Mouse (Mus musculus): ENCODE measurements around the gene Rrp12. TPM values are rescaled to one million over a fixed set of nuclear protein-coding genes. Genes with fewer than 3 reads are reported as not detected.
"Not testable (repeated sequence)": the region's sequence is repeated elsewhere in the genome, so short reads cannot be mapped to it uniquely, and the experiment has no call there.

Rrp12 gene
- polyA plus RNA-seq, 1 experiment from 2014 or later: 8.4 TPM

DNA sequence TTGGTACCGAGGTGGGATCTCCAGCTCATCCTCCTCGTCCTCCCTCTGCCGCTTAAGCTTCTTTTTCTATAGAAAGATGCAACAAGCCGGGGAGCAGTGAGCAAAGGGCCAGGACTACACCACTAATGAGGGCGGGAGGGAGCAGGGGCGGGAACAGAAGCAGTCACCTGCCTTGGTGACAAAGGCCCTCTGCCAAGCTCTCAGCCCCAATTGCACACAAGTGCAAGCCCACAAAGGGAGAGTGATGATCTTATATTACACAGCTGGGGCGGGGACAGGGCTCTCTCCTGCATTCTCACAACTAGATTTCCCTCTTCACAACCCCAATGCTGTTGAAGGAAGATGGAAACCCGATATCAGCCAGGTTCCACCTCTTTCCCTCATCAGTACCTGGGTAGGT lies 29.3 kb downstream of the Rrp12 start:
- Histone ChIP-seq H3K27ac (ENCODE audit: low read depth, low read length) (no peak overlapping the region), H3K9me3 (replicated peaks; ENCODE audit: control insufficient read depth, low read length) (no peaks in the 10 kb centered on the region), H3K9ac (ENCODE audit: low read length) (no peak overlapping the region), H3K27me3 (replicated peaks; ENCODE audit: control insufficient read depth, insufficient read depth, low read length) (no peaks in the 10 kb centered on the region), H3K36me3 (ENCODE audit: control insufficient read depth, insufficient read depth, low read length) (peaks cover 70% of the 10 kb centered on the region), H3K4me3 (ENCODE audit: low read depth, low read length) (no peak overlapping the region), H3K4me2 (ENCODE audit: low read length) (no peak overlapping the region), H3K4me1 (ENCODE audit: control insufficient read depth, insufficient read depth, low read length) (no peaks in the 10 kb centered on the region)
- DNase-seq (ENCODE audit: low spot score): no peak
- ATAC-seq: no peak
- WGBS: 85% methylated on average over 8 of the region's 8 CpGs

DNA sequence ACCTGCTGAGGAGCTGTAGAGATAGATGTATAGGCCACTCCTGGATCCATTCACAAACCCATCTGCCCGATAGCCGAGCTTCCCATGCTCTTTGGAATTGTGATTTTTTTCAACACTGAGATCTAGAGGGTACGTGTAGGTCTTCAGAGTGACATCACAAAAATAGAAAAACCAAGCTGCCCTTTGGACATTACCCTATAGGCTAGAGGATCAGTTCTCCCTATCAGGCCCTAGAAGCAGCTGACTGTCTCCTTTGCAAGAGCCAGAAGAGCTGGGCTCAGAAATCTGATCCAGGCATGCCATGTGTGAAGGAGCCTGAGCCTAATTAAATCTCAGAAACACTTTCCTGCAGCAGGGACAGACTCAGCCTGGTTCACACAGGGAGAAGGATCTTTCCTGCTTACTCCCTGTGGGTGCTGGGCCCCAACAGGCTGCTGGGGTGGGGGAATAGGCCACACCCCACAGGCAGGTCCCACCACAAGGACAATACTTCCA lies 38.1 kb downstream of the Rrp12 start:
- no peaks in the 10 kb centered on the region for H3K9me3 ChIP-seq (replicated peaks; ENCODE audit: control insufficient read depth, low read length)
- H3K4me3 ChIP-seq (ENCODE audit: low read depth, low read length): no peak overlapping the region
- H3K27ac ChIP-seq (ENCODE audit: low read depth, low read length): no peak overlapping the region
- ATAC-seq (no peak), DNase-seq (ENCODE audit: low spot score) (no peak)
- no peaks in the 10 kb centered on the region for H3K4me1 ChIP-seq (ENCODE audit: control insufficient read depth, insufficient read depth, low read length)
- no peaks in the 10 kb centered on the region for H3K27me3 ChIP-seq (replicated peaks; ENCODE audit: control insufficient read depth, insufficient read depth, low read length)
- H3K4me2 ChIP-seq (ENCODE audit: low read length): no peak overlapping the region
- 0 out of 2 replicates have a peak, but pooled peaks cover 8% of the 10 kb centered on the region for H3K36me3 ChIP-seq (ENCODE audit: control insufficient read depth, insufficient read depth, low read length)
- 79% methylated on average over 3 of the region's 3 CpGs for WGBS
- H3K9ac ChIP-seq (ENCODE audit: low read length): no peak overlapping the region

DNA sequence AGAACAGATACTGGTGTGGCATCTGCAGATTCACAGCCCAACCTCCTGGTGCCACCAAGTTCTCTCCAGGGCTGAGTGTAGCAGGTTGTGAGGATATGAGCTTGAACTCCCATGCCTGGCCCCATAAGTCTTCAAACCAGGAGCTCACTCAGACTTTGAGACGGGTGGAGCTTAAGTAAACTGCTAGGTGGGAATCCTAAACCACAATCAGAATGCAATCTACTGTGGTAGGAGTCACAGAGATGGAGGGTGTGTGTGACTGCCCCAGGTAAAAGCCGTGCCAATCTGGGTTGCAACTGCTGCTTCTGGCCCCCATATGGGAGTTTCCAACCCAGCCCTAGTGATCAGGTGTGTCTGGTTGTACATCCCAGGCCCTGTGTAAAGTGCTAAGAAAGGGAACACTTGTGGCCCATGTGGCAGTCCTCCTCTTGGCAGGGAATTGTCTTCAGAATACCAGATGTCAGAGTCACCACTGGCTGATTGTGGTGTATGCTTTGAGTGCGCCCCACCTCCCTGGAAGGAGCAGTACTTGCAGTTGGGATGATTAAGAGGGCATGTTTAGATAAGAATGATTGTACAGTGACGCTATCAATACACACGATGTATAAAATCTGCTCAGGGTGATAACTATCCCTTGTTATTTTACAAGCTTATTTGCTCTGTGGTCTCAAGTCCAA lies 38.7 kb downstream of the Rrp12 start:
- ATAC-seq: no peak
- DNase-seq (ENCODE audit: low spot score): no peak
- Histone ChIP-seq H3K36me3 (ENCODE audit: control insufficient read depth, insufficient read depth, low read length) (0 out of 2 replicates have a peak, but pooled peaks cover 2% of the 10 kb centered on the region), H3K9ac (ENCODE audit: low read length) (no peak overlapping the region), H3K9me3 (replicated peaks; ENCODE audit: control insufficient read depth, low read length) (no peaks in the 10 kb centered on the region), H3K4me2 (ENCODE audit: low read length) (no peak overlapping the region), H3K4me1 (ENCODE audit: control insufficient read depth, insufficient read depth, low read length) (no peaks in the 10 kb centered on the region), H3K27ac (ENCODE audit: low read depth, low read length) (no peak overlapping the region), H3K27me3 (replicated peaks; ENCODE audit: control insufficient read depth, insufficient read depth, low read length) (no peaks in the 10 kb centered on the region), H3K4me3 (ENCODE audit: low read depth, low read length) (no peak overlapping the region)
- WGBS: 92% methylated on average over 5 of the region's 5 CpGs

DNA sequence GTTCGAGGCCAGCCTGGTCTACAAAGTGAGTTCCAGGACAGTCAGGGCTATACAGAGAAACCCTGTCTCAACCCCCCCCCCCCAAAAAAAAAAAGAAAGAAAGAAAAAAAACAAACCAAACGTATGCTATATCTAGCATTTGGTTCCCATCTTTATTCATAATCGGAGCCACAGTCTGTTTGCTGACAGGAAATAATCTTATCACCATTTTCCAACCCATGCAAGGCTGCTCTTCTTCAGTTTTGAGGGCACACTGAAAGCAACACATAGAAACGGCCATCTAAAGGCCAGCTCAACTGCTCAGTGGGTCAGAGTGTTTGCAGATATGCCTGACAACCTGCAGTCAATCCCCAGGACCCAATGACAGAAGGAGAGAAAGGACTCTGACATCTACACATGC lies 43.5 kb downstream of the Rrp12 start:
- no peak for ATAC-seq
- Histone ChIP-seq H3K27ac (ENCODE audit: low read depth, low read length) (no peak overlapping the region), H3K4me3 (ENCODE audit: low read depth, low read length) (no peak overlapping the region), H3K4me1 (ENCODE audit: control insufficient read depth, insufficient read depth, low read length) (peaks cover 23% of the 10 kb centered on the region), H3K9me3 (replicated peaks; ENCODE audit: control insufficient read depth, low read length) (no peaks in the 10 kb centered on the region), H3K4me2 (ENCODE audit: low read length) (no peak overlapping the region), H3K36me3 (ENCODE audit: control insufficient read depth, insufficient read depth, low read length) (no peaks in the 10 kb centered on the region), H3K9ac (ENCODE audit: low read length) (no peak overlapping the region), H3K27me3 (replicated peaks; ENCODE audit: control insufficient read depth, insufficient read depth, low read length) (no peaks in the 10 kb centered on the region)
- 92% methylated on average over 4 of the region's 4 CpGs for WGBS
- DNase-seq (ENCODE audit: low spot score): no peak

GRCm38 (mm10) chr19:41850719-41851543 lies 45.0 kb downstream of the Rrp12 start:
- WGBS: 9% methylated on average over 14 of the region's 14 CpGs
- H3K4me3 ChIP-seq (ENCODE audit: low read depth, low read length): 0 out of 2 replicates have a peak overlapping the region, but pooled peaks have one; percentile 0
- H3K9ac ChIP-seq (ENCODE audit: low read length): peak overlapping the region; percentile 38

DNA sequence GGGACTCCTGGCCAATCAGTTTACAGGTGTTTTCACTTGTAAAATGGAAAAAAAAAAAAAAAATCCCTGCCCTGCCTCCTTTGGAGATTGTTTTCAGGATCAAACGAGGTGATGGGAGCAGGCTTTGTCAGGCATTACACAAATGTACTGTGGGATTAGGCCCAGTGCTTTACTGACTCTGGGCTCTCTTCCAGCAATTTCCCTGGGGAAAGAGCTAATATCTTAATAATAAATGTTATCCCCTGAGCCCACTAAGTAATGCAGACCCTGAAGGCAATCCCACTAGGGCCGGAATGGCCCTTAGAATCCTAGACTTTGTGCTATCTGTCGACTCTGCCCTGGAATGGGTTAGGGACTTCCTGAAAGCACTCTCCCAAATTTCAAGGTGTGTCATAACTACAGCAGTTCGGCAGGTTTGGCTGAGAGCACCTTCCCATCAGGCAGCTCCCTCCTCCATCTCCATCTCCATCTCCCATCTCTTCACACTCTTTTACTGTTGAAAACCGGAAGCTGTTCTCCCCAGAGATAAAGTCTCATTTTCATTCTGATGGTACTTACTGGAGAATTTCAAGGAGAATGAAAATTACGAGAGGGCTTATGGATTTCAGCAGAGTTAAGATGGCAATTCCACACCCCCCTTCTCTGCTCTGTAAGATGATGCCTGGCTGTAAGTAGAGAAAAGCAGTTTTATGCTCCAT lies 45.8 kb downstream of the Rrp12 start:
- ATAC-seq: no peak
- 5% methylated on average over 6 of the region's 6 CpGs for WGBS
- H3K4me3 ChIP-seq (ENCODE audit: low read depth, low read length): no peak overlapping the region

More at GRCm38 (mm10) chr19:41850719-41851543, 45.0 kb downstream of the Rrp12 start:
- Histone ChIP-seq H3K9me3 (replicated peaks; ENCODE audit: control insufficient read depth, low read length) (no peaks in the 10 kb centered on the region), H3K27ac (ENCODE audit: low read depth, low read length) (peak overlapping the region; percentile 89), H3K27me3 (replicated peaks; ENCODE audit: control insufficient read depth, insufficient read depth, low read length) (no peaks in the 10 kb centered on the region), H3K4me2 (ENCODE audit: low read length) (peak overlapping the region; percentile 27), H3K36me3 (ENCODE audit: control insufficient read depth, insufficient read depth, low read length) (no peaks in the 10 kb centered on the region), H3K4me1 (ENCODE audit: control insufficient read depth, insufficient read depth, low read length) (peaks cover 31% of the 10 kb centered on the region)
- DNase-seq (ENCODE audit: low spot score) (peak; percentile 74), ATAC-seq (no peak)

DNA sequence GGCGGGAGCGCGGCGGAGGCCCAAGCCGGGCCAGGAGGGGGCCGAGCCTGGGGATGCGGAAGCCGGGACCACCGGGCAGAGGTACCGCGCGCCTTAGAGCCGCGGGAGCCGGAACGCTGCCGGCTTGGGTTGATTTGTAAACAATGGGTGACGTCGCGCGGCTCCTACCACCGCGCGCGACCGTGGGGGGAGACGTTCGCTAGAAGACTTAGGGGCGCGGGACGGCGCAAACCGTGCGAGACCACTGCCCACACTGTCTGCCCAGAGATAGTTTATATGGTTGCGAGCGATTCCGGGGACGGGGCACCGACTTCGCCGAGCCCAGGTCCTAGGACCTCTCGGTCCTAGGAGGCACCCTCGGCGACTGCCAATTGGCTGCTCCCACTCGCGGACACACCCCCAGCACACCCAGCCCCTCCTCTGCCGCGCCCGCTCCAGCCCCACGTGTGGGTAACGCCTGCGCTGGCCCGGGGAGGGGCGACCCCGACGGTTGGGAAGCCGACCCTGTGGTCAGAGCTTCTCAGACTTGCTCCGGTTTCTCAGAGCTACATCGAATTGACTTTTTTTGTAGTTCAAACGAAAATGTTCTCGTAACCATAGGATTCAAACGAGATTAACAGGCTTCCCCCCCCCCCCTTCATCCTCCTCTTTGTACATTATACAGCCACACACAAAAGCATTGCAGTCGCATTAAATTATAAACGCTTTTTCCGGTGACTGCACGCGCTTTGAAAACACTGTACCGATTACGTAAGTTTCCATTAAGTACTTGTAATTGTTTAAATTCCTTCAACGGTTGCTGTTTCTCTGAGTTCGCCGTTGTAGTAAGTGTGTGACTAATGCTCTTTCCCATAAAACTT lies 47.8 kb downstream of the Rrp12 start, which contains the start of gene Frat2:
Gene Frat2 (minus strand): TSS at position 141 of the 860 bp plus-strand sequence.
- Histone ChIP-seq H3K9me3 (replicated peaks; ENCODE audit: control insufficient read depth, low read length) (no peaks in the 10 kb centered on the region), H3K36me3 (ENCODE audit: control insufficient read depth, insufficient read depth, low read length) (no peaks in the 10 kb centered on the region), H3K4me1 (ENCODE audit: control insufficient read depth, insufficient read depth, low read length) (peaks cover 32% of the 10 kb centered on the region), H3K4me2 (ENCODE audit: low read length) (peak within 1 kb of the TSS; percentile 96), H3K27ac (ENCODE audit: low read depth, low read length) (peak within 1 kb of the TSS; percentile 92), H3K27me3 (replicated peaks; ENCODE audit: control insufficient read depth, insufficient read depth, low read length) (no peaks in the 10 kb centered on the region), H3K4me3 (ENCODE audit: low read depth, low read length) (peak within 1 kb of the TSS; percentile 89), H3K9ac (ENCODE audit: low read length) (peak within 1 kb of the TSS; percentile 90)
- ATAC-seq (peak; percentile 95), DNase-seq (ENCODE audit: low spot score) (peak; percentile 94)
- under 1% methylated on average over 72 of the region's 72 CpGs for WGBS

More for the DNA sequence above, 45.8 kb downstream of the Rrp12 start:
- peak overlapping the region; percentile 89 for H3K27ac ChIP-seq (ENCODE audit: low read depth, low read length)
- H3K4me1 ChIP-seq (ENCODE audit: control insufficient read depth, insufficient read depth, low read length): peaks cover 32% of the 10 kb centered on the region
- H3K36me3 ChIP-seq (ENCODE audit: control insufficient read depth, insufficient read depth, low read length): no peaks in the 10 kb centered on the region
- H3K9me3 ChIP-seq (replicated peaks; ENCODE audit: control insufficient read depth, low read length): no peaks in the 10 kb centered on the region
- H3K27me3 ChIP-seq (replicated peaks; ENCODE audit: control insufficient read depth, insufficient read depth, low read length): no peaks in the 10 kb centered on the region
- peak overlapping the region; percentile 27 for H3K4me2 ChIP-seq (ENCODE audit: low read length)
- DNase-seq (ENCODE audit: low spot score): peak; percentile 37
- H3K9ac ChIP-seq (ENCODE audit: low read length): no peak overlapping the region; the same call in 1 of the 2 replicates

- H3K4me1 ChIP-seq (ENCODE audit: control insufficient read depth, insufficient read depth, low read length): peaks cover 32% of the 10 kb centered on the region
- H3K9me3 ChIP-seq (replicated peaks; ENCODE audit: control insufficient read depth, low read length); H3K27me3 ChIP-seq (replicated peaks; ENCODE audit: control insufficient read depth, insufficient read depth, low read length); H3K36me3 ChIP-seq (ENCODE audit: control insufficient read depth, insufficient read depth, low read length): not testable (repeated sequence)
- peak overlapping the region; percentile 90 for H3K9ac ChIP-seq (ENCODE audit: low read length)
- ATAC-seq (peak; percentile 60), DNase-seq (ENCODE audit: low spot score) (peak; percentile 74)
- 1% methylated on average over 40 of the region's 53 CpGs for WGBS
- peak overlapping the region; percentile 92 for H3K27ac ChIP-seq (ENCODE audit: low read depth, low read length)
- H3K4me3 ChIP-seq (ENCODE audit: low read depth, low read length): peak overlapping the region; percentile 89
- H3K4me2 ChIP-seq (ENCODE audit: low read length): peak overlapping the region; percentile 96
Measured at GRCm38 (mm10) chr19:41847614-41847991, 48.4 kb downstream of the Rrp12 start.
